In genomic region chr11:83789259-83789658, GRCm38 (mm10) we compare ENCODE assay signal across 9 mouse cellular contexts. TPM values are rescaled to one million over a fixed set of nuclear protein-coding genes. Genes with fewer than 3 reads are reported as not detected.
DNase-seq lines count a peak whose midpoint lies in the region; ATAC-seq lines count a peak whose summit lies in the region.
"Had no signal": no experiment of that assay in that cellular context is flagged by ENCODE, and none has a peak within 500 bp of the region (broad histone marks: within the 10 kb centered on the region; RNA-seq: fewer than 3 reads in every experiment).

No protein-coding gene starts in this region.

- peaks cover 19% of the 10 kb centered on the region for H3K36me3 ChIP-seq in hindbrain, embryonic 13.5 days
- peaks cover 7% of the 10 kb centered on the region; the same call in 1 of the 2 replicates for H3K36me3 ChIP-seq in hindbrain, embryonic 10.5 days

- H3K9ac ChIP-seq in hindbrain, embryonic 13.5 days: no peak overlapping the region

- no peaks in the 10 kb centered on the region for H3K27me3 ChIP-seq in hindbrain, embryonic 13.5 days
- H3K27me3 ChIP-seq in hindbrain, embryonic 10.5 days (ENCODE audit: insufficient read depth, poor library complexity, severe bottlenecking): no peaks in the 10 kb centered on the region

- no peak for ATAC-seq in hindbrain, embryonic 13.5 days (ENCODE audit: low FRiP score)

- WGBS in hindbrain, embryonic 13.5 days: 74% methylated on average over 13 of the region's 13 CpGs
- 79% methylated on average over 13 of the region's 13 CpGs for WGBS in hindbrain, embryonic 10.5 days

- H3K9me3 ChIP-seq in hindbrain, embryonic 13.5 days: no peaks in the 10 kb centered on the region
- H3K9me3 ChIP-seq in hindbrain, embryonic 10.5 days: no peaks in the 10 kb centered on the region

- H3K27ac ChIP-seq in hindbrain, embryonic 13.5 days: no peak overlapping the region
- H3K27ac ChIP-seq in hindbrain, embryonic 10.5 days: no peak overlapping the region

- peak; percentile 40 for DNase-seq in kidney, postnatal 14 days
- DNase-seq in kidney, adult 9 months: no peak
- peak; percentile 85 for DNase-seq in adrenal gland, postnatal 14 days
- DNase-seq in induced T-regulatory cell, adult 2 months (ENCODE audit: low read depth): peak; percentile 91
- peak; percentile 78 for DNase-seq in naive thymus-derived CD4-positive, alpha-beta T cell, adult 2 months (ENCODE audit: low read depth)
- no peak for DNase-seq in cerebellum, postnatal 4 days (ENCODE audit: low spot score in 2 of 2)
- DNase-seq in hindbrain, embryonic 10.5 days (ENCODE audit: low spot score): no peak

- no peaks in the 10 kb centered on the region for H3K4me1 ChIP-seq in hindbrain, embryonic 13.5 days (replicated peaks)
- H3K4me1 ChIP-seq in hindbrain, embryonic 10.5 days (replicated peaks): no peaks in the 10 kb centered on the region

- H3K4me3 ChIP-seq in hindbrain, embryonic 13.5 days: no peak overlapping the region
- no peak overlapping the region for H3K4me3 ChIP-seq in hindbrain, embryonic 10.5 days

- H3K4me2 ChIP-seq in hindbrain, embryonic 13.5 days: no peak overlapping the region

RNA-seq across cellular contexts. Expression of gene Heatr6, which starts 35.8 kb away (rescaled TPM):
- 12.5 and 15.5 TPM in 2 replicates for total RNA-seq in adrenal gland, postnatal 14 days (2021)
- polyA plus RNA-seq in hindbrain, embryonic 13.5 days (2015; fragmentation: Nextera tagmentation; extraction: Ambion mirVana): 36.0 and 39.8 TPM in 2 replicates
- 30.0 and 30.1 TPM in 2 replicates for polyA plus RNA-seq in hindbrain, embryonic 10.5 days (2016; fragmentation: Nextera tagmentation; extraction: Ambion mirVana)

RNA-seq across cellular contexts. Expression of gene Wfdc21, which starts 42.5 kb away (rescaled TPM):
- total RNA-seq in adrenal gland, postnatal 14 days (2021): 2.8 TPM in 1 of 2 replicates, not detected in the other
- polyA plus RNA-seq in hindbrain, embryonic 13.5 days (2015; fragmentation: Nextera tagmentation; extraction: Ambion mirVana): 0.53 TPM in 1 of 2 replicates, not detected in the other
- not detected in 2 replicates for polyA plus RNA-seq in hindbrain, embryonic 10.5 days (2016; fragmentation: Nextera tagmentation; extraction: Ambion mirVana)
- polyA plus RNA-seq: limb, embryonic 14.5 days had no signal

Comparison
In these comparisons a context has a peak if more than half of its experiments do, and no peak if none do; other contexts are left out.
1. DNase-seq: peak in kidney, postnatal 14 days (single experiment), adrenal gland, postnatal 14 days (single experiment), induced T-regulatory cell, adult 2 months (single experiment) and naive thymus-derived CD4-positive, alpha-beta T cell, adult 2 months (single experiment); none in kidney, adult 9 months (single experiment), cerebellum, postnatal 4 days (0 of 2) and hindbrain, embryonic 10.5 days (single experiment).